Mouse (Mus musculus): ENCODE results near the gene Dedd2. TPM values are rescaled to one million over a fixed set of nuclear protein-coding genes. Genes with fewer than 3 reads are reported as not detected.
A peak's percentile ranks its signal among the peaks of the same experiment; 100 is the strongest.

The Dedd2 gene
- total RNA-seq, 2 experiments from 2014 or later, result 23.7 to 24.1 TPM

GRCm38 (mm10) chr7:25178787-25179605 is 41.4 kb downstream of the Dedd2 start:
- Histone ChIP-seq H3K4me3 (peak overlapping the region; percentile 71), H3K27ac (peak overlapping the region; percentile 94)
- TF ChIP-seq CTCF (conservative IDR thresholded peaks at IDR 0.05), result no peak
- peak in 1 of 2 experiments; percentile 25 for DNase-seq (ENCODE audit: low spot score in 2 of 2)

- no peak for TF ChIP-seq CTCF (conservative IDR thresholded peaks at IDR 0.05)
- DNase-seq (ENCODE audit: low spot score in 2 of 2), result peak in 1 of 2 experiments; percentile 21
- peak overlapping the region; percentile 94 for H3K27ac ChIP-seq
- H3K4me3 ChIP-seq, result peak overlapping the region; percentile 71
These were observed 42.1 kb downstream of the Dedd2 start for GRCm38 (mm10) chr7:25178317-25178716.

GRCm38 (mm10) chr7:25174343-25174742 is 46.1 kb downstream of the Dedd2 start:
- H3K4me3 ChIP-seq, result no peak overlapping the region
- TF ChIP-seq CTCF (conservative IDR thresholded peaks at IDR 0.05), result no peak
- no peak for DNase-seq (ENCODE audit: low spot score in 2 of 2)
- no peak overlapping the region for H3K27ac ChIP-seq

- no peak for DNase-seq (ENCODE audit: low spot score in 2 of 2)
- no peak overlapping the region for H3K27ac ChIP-seq
These were observed 47.7 kb downstream of the Dedd2 start for GRCm38 (mm10) chr7:25172669-25173068.

GRCm38 (mm10) chr7:25170583-25170982 is 49.8 kb downstream of the Dedd2 start:
- no peak for DNase-seq (ENCODE audit: low spot score in 2 of 2)
- Histone ChIP-seq H3K4me3 (no peak overlapping the region), H3K27ac (no peak overlapping the region)
- TF ChIP-seq CTCF (conservative IDR thresholded peaks at IDR 0.05), result 0 out of 2 replicates have a peak, but pooled peaks have one; percentile 4

More at GRCm38 (mm10) chr7:25172669-25173068, 47.7 kb downstream of the Dedd2 start:
- no peak overlapping the region for H3K4me3 ChIP-seq
- no peak for TF ChIP-seq CTCF (conservative IDR thresholded peaks at IDR 0.05)

- Histone ChIP-seq H3K4me3 (no peak overlapping the region), H3K27ac (no peak overlapping the region)
- TF ChIP-seq CTCF (conservative IDR thresholded peaks at IDR 0.05), result no peak
- no peak for DNase-seq (ENCODE audit: low spot score in 2 of 2)
These were observed 54.3 kb downstream of the Dedd2 start for GRCm38 (mm10) chr7:25166106-25166505.

- TF ChIP-seq CTCF (conservative IDR thresholded peaks at IDR 0.05), result no peak
- Histone ChIP-seq H3K4me3 (no peak overlapping the region), H3K27ac (no peak overlapping the region)
- DNase-seq (ENCODE audit: low spot score in 2 of 2), result no peak
These were observed 64.2 kb downstream of the Dedd2 start for GRCm38 (mm10) chr7:25156158-25156648.

GRCm38 (mm10) chr7:25155469-25156157 is 64.8 kb downstream of the Dedd2 start:
- no peak overlapping the region for H3K27ac ChIP-seq
- no peak for TF ChIP-seq CTCF (conservative IDR thresholded peaks at IDR 0.05)
- no peak for DNase-seq (ENCODE audit: low spot score in 2 of 2)
- no peak overlapping the region for H3K4me3 ChIP-seq

GRCm38 (mm10) chr7:25154648-25155047 is 65.8 kb downstream of the Dedd2 start:
- Histone ChIP-seq H3K27ac (no peak overlapping the region), H3K4me3 (no peak overlapping the region)
- TF ChIP-seq CTCF (conservative IDR thresholded peaks at IDR 0.05), result no peak
- DNase-seq (ENCODE audit: low spot score in 2 of 2), result no peak

- H3K4me3 ChIP-seq, result no peak overlapping the region
- no peak overlapping the region for H3K27ac ChIP-seq
- DNase-seq (ENCODE audit: low spot score in 2 of 2), result no peak
- TF ChIP-seq CTCF (conservative IDR thresholded peaks at IDR 0.05), result no peak
These were observed 66.6 kb downstream of the Dedd2 start for GRCm38 (mm10) chr7:25153841-25154240.

GRCm38 (mm10) chr7:25151916-25152556 is 68.4 kb downstream of the Dedd2 start:
- no peak overlapping the region for H3K4me3 ChIP-seq

GRCm38 (mm10) chr7:25151009-25151408 is 69.4 kb downstream of the Dedd2 start:
- Histone ChIP-seq H3K4me3 (no peak overlapping the region), H3K27ac (no peak overlapping the region)
- no peak for DNase-seq (ENCODE audit: low spot score in 2 of 2)
- TF ChIP-seq CTCF (conservative IDR thresholded peaks at IDR 0.05), result no peak

More at GRCm38 (mm10) chr7:25151916-25152556, 68.4 kb downstream of the Dedd2 start:
- no peak for TF ChIP-seq CTCF (conservative IDR thresholded peaks at IDR 0.05)
- no peak for DNase-seq (ENCODE audit: low spot score in 2 of 2)
- H3K27ac ChIP-seq, result peak overlapping the region; percentile 20; the same call in 1 of the 2 replicates
